Mouse (Mus musculus) midbrain, embryonic 14.5 days (tissue): Measurements from ENCODE around the gene Dnajb12. TPM values are rescaled to one million over a fixed set of nuclear protein-coding genes. Genes with fewer than 3 reads are reported as not detected.

Experiments used
- ATAC-seq: fragments of 200-750 bp; cut with Nextera tagmentation; 2 replicates; pipeline ENCODE4 v1.8.0; 2017; ENCODE audit warnings: moderate number of reproducible peaks, moderate library complexity; ENCODE audit not compliant: low FRiP score, low TSS enrichment
- DNase-seq: peaks from one replicate; pipeline ENCODE4 v3.0.0-alpha.2; 2015
- H3K27ac ChIP-seq: fragments of 300-500 bp; sonication (generic); replicated peaks from 2 replicates; pipeline ENCODE4 v1.5.1; 2014; ENCODE audit warnings: mild to moderate bottlenecking, low read depth, low read length, moderate library complexity
- H3K27me3 ChIP-seq: fragments of 300-500 bp; sonication (generic); 2 replicates; pipeline ENCODE4 v1.6.1; 2014; ENCODE audit warnings: low read length, control low read depth, mixed read lengths; ENCODE audit not compliant: control insufficient read depth, insufficient read depth
- H3K36me3 ChIP-seq: fragments of 300-500 bp; sonication (generic); 2 replicates; pipeline ENCODE4 v1.6.1; 2014; ENCODE audit warnings: low read length, control low read depth; ENCODE audit not compliant: control insufficient read depth, insufficient read depth
- H3K4me1 ChIP-seq: fragments of 300-500 bp; sonication (generic); 2 replicates; pipeline ENCODE4 v1.6.1; 2014; ENCODE audit warnings: mild to moderate bottlenecking, antibody characterized with exemption, low read length, control low read depth; ENCODE audit not compliant: control insufficient read depth, insufficient read depth
- H3K4me2 ChIP-seq: fragments of 300-500 bp; sonication (generic); 2 replicates; pipeline ENCODE4 v1.6.1; 2014; ENCODE audit warnings: mild to moderate bottlenecking, low read length, moderate library complexity
- H3K4me3 ChIP-seq: fragments of 300-500 bp; sonication (generic); replicated peaks from 2 replicates; pipeline ENCODE4 v1.5.1; 2014; ENCODE audit warnings: low read depth, low read length
- H3K9ac ChIP-seq: fragments of 300-500 bp; sonication (generic); replicated peaks from 2 replicates; pipeline ENCODE4 v1.6.1; 2014; ENCODE audit warnings: mild to moderate bottlenecking, low read length, moderate library complexity
- H3K9me3 ChIP-seq: fragments of 300-500 bp; sonication (generic); 2 replicates; pipeline ENCODE4 v1.6.1; 2016; ENCODE audit warnings: low read length, control low read depth, mixed read lengths; ENCODE audit not compliant: control insufficient read depth
- WGBS: fragments of 180-500 bp; shearing (Covaris S2); extraction: QIAGEN DNeasy Blood & Tissue Kit; methylation state at CpG from one replicate; pipeline ENCODE4 v1.1.7; 2014; 5-methylcytosine and 5-hydroxymethylcytosine counted together
- polyA plus RNA-seq: library from polyadenylated mRNA; unstranded; fragments of >200 nt; fragmentation: Nextera tagmentation; extraction: Ambion mirVana; gene quantifications from 2 replicates; pipeline ENCODE4 v1.2.1, GENCODE M21; 2014

The Dnajb12 gene
- polyA plus RNA-seq, 1 experiment from 2014 or later: 20.5 TPM

GRCm38 (mm10) chr10:59846416-59846815, 32.9 kb upstream of the Dnajb12 start:
- 78% methylated on average over 6 of the region's 6 CpGs for WGBS
- Histone ChIP-seq H3K27me3 (no peaks in the 10 kb centered on the region), H3K4me1 (no peaks in the 10 kb centered on the region), H3K36me3 (no peaks in the 10 kb centered on the region), H3K4me3 (no peak overlapping the region), H3K9me3 (no peaks in the 10 kb centered on the region), H3K27ac (no peak overlapping the region), H3K9ac (no peak overlapping the region), H3K4me2 (no peak overlapping the region)
- DNase-seq (no peak), ATAC-seq (no peak)

DNA sequence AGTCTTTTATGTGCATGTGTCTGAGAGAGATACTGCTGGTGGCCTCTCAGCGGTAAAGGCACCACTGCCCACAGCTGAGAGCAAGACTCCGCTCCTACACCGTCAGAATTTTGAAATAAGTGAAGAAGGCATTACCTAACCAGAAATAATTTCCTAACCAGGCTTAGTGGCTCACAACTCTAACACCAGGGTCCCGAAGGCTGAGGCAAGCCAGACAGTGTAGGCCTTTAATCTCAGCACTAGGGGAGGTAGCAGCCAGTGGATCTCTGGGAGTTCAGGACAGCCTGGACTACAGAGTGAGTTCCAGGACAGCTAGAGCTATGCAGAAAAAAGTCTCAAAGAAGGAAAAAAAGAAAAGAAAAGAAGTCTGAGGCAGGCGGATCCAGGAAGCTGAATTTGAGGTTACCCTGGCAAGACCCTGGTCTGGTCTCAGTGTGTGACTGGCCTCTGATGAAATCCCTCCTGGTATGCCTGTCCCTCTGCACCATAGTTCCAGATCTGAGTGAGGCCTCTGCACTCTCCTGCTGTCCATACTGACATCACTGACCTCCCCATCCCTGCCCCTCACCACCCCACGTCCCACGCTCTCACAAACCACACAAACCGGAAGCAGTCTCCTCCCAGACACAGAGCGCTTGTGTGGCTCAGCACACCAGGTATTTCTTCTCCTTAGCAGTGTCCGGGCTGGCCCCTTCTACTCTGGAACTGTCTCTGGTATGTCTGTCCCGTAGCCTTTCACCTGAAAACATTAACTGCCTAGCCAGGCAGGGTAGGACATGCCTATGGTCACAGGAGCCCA, 31.1 kb upstream of the Dnajb12 start:
- no peaks in the 10 kb centered on the region for H3K27me3 ChIP-seq
- H3K4me1 ChIP-seq: no peaks in the 10 kb centered on the region
- no peak overlapping the region for H3K4me3 ChIP-seq
- no peak overlapping the region for H3K4me2 ChIP-seq
- no peaks in the 10 kb centered on the region for H3K36me3 ChIP-seq
- no peak overlapping the region for H3K27ac ChIP-seq
- no peak overlapping the region for H3K9ac ChIP-seq
- 79% methylated on average over 11 of the region's 11 CpGs for WGBS
- DNase-seq (no peak), ATAC-seq (no peak)
- no peaks in the 10 kb centered on the region for H3K9me3 ChIP-seq

GRCm38 (mm10) chr10:59848953-59849352, 30.4 kb upstream of the Dnajb12 start:
- no peak for DNase-seq
- H3K4me3 ChIP-seq: no peak overlapping the region
- H3K9ac ChIP-seq: no peak overlapping the region
- H3K36me3 ChIP-seq: no peaks in the 10 kb centered on the region
- no peak overlapping the region for H3K27ac ChIP-seq
- ATAC-seq: no peak
- no peaks in the 10 kb centered on the region for H3K9me3 ChIP-seq
- no peaks in the 10 kb centered on the region for H3K27me3 ChIP-seq
- no peak overlapping the region for H3K4me2 ChIP-seq
- 68% methylated on average over 9 of the region's 9 CpGs for WGBS
- no peaks in the 10 kb centered on the region for H3K4me1 ChIP-seq

DNA sequence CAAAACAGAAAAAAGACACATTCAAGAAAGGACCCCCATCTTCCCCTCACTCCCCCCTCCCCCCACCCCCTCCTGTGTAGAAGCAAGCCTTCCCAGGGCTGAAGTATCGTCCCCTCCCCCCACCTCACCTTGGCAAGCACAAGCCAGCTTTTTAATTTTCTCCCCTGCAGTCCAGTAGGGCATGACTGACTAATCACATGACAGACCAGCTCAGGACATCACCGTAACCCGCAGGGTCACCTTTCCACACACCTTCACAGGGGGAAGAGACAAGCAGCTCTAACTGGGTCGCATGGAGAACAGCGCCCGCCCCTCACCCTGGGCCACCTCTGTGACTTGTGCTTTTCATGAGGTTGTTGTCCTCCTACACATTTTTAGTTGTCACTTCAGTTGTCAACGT, 30.0 kb upstream of the Dnajb12 start:
- WGBS: 70% methylated on average over 7 of the region's 7 CpGs
- DNase-seq (no peak), ATAC-seq (no peak)
- Histone ChIP-seq H3K9ac (no peak overlapping the region), H3K4me1 (no peaks in the 10 kb centered on the region), H3K9me3 (no peaks in the 10 kb centered on the region), H3K4me3 (no peak overlapping the region), H3K27me3 (no peaks in the 10 kb centered on the region), H3K36me3 (no peaks in the 10 kb centered on the region), H3K4me2 (no peak overlapping the region), H3K27ac (no peak overlapping the region)

- Histone ChIP-seq H3K36me3 (no peaks in the 10 kb centered on the region), H3K9me3 (no peaks in the 10 kb centered on the region), H3K4me2 (no peak overlapping the region), H3K4me3 (no peak overlapping the region), H3K4me1 (no peaks in the 10 kb centered on the region), H3K27me3 (no peaks in the 10 kb centered on the region), H3K27ac (no peak overlapping the region), H3K9ac (no peak overlapping the region)
- ATAC-seq (no peak), DNase-seq (no peak)
- 91% methylated on average over 5 of the region's 5 CpGs for WGBS
Measured at GRCm38 (mm10) chr10:59857157-59857556, 22.2 kb upstream of the Dnajb12 start.

DNA sequence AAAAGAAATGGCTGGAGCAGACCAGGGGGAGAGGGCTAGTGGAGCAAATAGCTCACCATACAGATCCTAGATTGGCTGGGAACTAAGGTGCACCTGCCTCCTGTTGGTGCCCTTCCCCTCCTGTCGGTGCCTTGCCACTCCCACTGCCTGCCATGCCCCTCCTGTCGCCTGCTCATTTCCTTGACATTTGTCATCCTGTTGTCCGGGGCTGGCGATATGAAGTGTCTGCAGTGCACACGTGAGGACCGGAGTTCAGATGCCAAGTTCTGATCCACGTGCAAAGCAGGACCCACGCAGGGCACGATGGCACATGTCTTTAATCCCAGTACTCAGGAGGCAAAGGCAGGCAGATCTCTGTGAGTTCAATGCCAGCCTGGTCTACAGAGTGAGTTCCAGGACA, 18.7 kb upstream of the Dnajb12 start:
- no peak overlapping the region for H3K9ac ChIP-seq
- H3K27ac ChIP-seq: no peak overlapping the region

DNA sequence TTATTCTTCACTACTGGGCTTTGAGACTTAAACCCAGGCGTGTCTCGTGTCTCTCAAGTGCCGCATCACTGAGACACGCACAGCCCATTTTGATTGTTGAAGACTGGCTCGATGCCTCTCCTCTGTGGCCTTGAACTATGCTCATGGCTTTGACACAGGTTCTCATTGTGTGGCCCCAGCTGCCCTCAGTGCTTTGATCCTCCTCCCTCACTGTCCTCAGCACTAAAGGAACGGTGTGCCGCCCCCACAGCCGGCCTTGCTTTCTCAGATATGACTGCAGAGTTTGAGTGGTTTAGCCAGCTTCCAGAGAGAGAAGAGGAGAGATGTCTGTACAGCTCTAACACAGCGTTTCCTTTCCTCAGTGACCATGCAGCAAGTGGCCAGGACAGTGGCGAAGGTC, 18.2 kb upstream of the Dnajb12 start:
- WGBS: 81% methylated on average over 10 of the region's 10 CpGs

More for the DNA sequence above, 18.7 kb upstream of the Dnajb12 start:
- H3K27me3 ChIP-seq: no peaks in the 10 kb centered on the region
- no peak for DNase-seq
- no peak overlapping the region for H3K4me3 ChIP-seq
- no peak overlapping the region for H3K4me2 ChIP-seq
- no peaks in the 10 kb centered on the region for H3K9me3 ChIP-seq
- H3K4me1 ChIP-seq: no peaks in the 10 kb centered on the region
- ATAC-seq: no peak
- WGBS: 92% methylated on average over 9 of the region's 9 CpGs
- no peaks in the 10 kb centered on the region for H3K36me3 ChIP-seq

GRCm38 (mm10) chr10:59862816-59863440, 16.4 kb upstream of the Dnajb12 start:
- no peaks in the 10 kb centered on the region for H3K4me1 ChIP-seq
- H3K9ac ChIP-seq: no peak overlapping the region
- no peak overlapping the region for H3K27ac ChIP-seq
- no peaks in the 10 kb centered on the region for H3K36me3 ChIP-seq
- H3K9me3 ChIP-seq: no peaks in the 10 kb centered on the region
- DNase-seq (no peak), ATAC-seq (no peak)
- H3K27me3 ChIP-seq: no peaks in the 10 kb centered on the region
- no peak overlapping the region for H3K4me2 ChIP-seq
- WGBS: 87% methylated on average over 6 of the region's 6 CpGs
- no peak overlapping the region for H3K4me3 ChIP-seq

More for the DNA sequence above, 18.2 kb upstream of the Dnajb12 start:
- DNase-seq (no peak), ATAC-seq (no peak)
- no peak overlapping the region for H3K4me2 ChIP-seq
- H3K36me3 ChIP-seq: no peaks in the 10 kb centered on the region
- H3K27ac ChIP-seq: no peak overlapping the region
- no peaks in the 10 kb centered on the region for H3K4me1 ChIP-seq
- H3K9ac ChIP-seq: no peak overlapping the region
- H3K9me3 ChIP-seq: no peaks in the 10 kb centered on the region
- H3K27me3 ChIP-seq: no peaks in the 10 kb centered on the region
- no peak overlapping the region for H3K4me3 ChIP-seq

DNA sequence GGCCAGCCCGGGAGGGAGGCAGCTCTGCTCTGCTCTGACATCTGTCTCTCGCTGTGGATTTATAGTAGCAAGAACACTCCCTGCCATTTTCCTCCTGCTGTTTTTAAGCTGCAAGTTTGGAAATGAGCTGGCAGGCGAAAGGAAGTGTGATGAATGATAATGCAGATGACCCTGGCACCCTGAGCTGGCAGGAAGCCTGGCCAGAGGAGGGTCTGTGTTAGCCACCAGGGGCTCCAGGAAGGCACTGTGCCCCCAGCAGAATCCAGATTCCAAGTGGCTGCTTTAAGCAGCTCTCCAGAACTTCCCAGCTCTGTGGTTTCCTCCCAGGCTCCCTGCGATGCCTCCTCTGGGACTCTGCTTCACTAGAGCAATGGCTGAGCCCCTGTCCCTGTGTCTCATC, 15.7 kb upstream of the Dnajb12 start:
- no peak overlapping the region for H3K4me3 ChIP-seq
- no peaks in the 10 kb centered on the region for H3K36me3 ChIP-seq
- no peak overlapping the region for H3K4me2 ChIP-seq
- no peaks in the 10 kb centered on the region for H3K27me3 ChIP-seq
- no peak overlapping the region for H3K9ac ChIP-seq
- 53% methylated on average over 4 of the region's 4 CpGs for WGBS
- no peaks in the 10 kb centered on the region for H3K4me1 ChIP-seq
- no peaks in the 10 kb centered on the region for H3K9me3 ChIP-seq
- H3K27ac ChIP-seq: no peak overlapping the region
- ATAC-seq (no peak), DNase-seq (peak; percentile 15)
